Mouse (Mus musculus): ENCODE data around the gene Wfdc1.

Wfdc1 gene

GRCm38 (mm10) chr8:119638261-119638660 lies 27.9 kb upstream of the Wfdc1 start:
- no peak for DNase-seq (ENCODE audit: low read depth, low spot score)

GRCm38 (mm10) chr8:119639798-119640197 lies 26.4 kb upstream of the Wfdc1 start:
- DNase-seq (ENCODE audit: low read depth, low spot score), result no peak

- no peak for DNase-seq (ENCODE audit: low read depth, low spot score)
Measured at GRCm38 (mm10) chr8:119641058-119641457, 25.1 kb upstream of the Wfdc1 start.

GRCm38 (mm10) chr8:119642960-119643359 lies 23.2 kb upstream of the Wfdc1 start:
- no peak for DNase-seq (ENCODE audit: low read depth, low spot score)

- no peak for DNase-seq (ENCODE audit: low read depth, low spot score)
Measured at GRCm38 (mm10) chr8:119644429-119644960, 21.7 kb upstream of the Wfdc1 start.

GRCm38 (mm10) chr8:119644981-119645597 lies 21.1 kb upstream of the Wfdc1 start:
- DNase-seq (ENCODE audit: low read depth, low spot score), result no peak

- no peak for DNase-seq (ENCODE audit: low read depth, low spot score)
Measured at GRCm38 (mm10) chr8:119646197-119646596, 20.0 kb upstream of the Wfdc1 start.

GRCm38 (mm10) chr8:119646846-119647245 lies 19.3 kb upstream of the Wfdc1 start:
- no peak for DNase-seq (ENCODE audit: low read depth, low spot score)

GRCm38 (mm10) chr8:119651324-119651723 lies 14.8 kb upstream of the Wfdc1 start:
- no peak for DNase-seq (ENCODE audit: low read depth, low spot score)

- DNase-seq (ENCODE audit: low read depth, low spot score), result no peak
Measured at GRCm38 (mm10) chr8:119656709-119657464, 9.3 kb upstream of the Wfdc1 start.

- no peak for DNase-seq (ENCODE audit: low read depth, low spot score)
Measured at GRCm38 (mm10) chr8:119661081-119661480, 5.1 kb upstream of the Wfdc1 start.

- no peak for DNase-seq (ENCODE audit: low read depth, low spot score)
Measured at GRCm38 (mm10) chr8:119661892-119662291, 4.3 kb upstream of the Wfdc1 start.

- no peak for DNase-seq (ENCODE audit: low read depth, low spot score)
Measured at GRCm38 (mm10) chr8:119663440-119663839, 2.7 kb upstream of the Wfdc1 start.

- DNase-seq (ENCODE audit: low read depth, low spot score), result no peak
Measured at GRCm38 (mm10) chr8:119665270-119665669, 895 bp upstream of the Wfdc1 start.

GRCm38 (mm10) chr8:119668447-119668846 lies 2.3 kb downstream of the Wfdc1 start:
- DNase-seq (ENCODE audit: low read depth, low spot score), result no peak

- no peak for DNase-seq (ENCODE audit: low read depth, low spot score)
Measured at GRCm38 (mm10) chr8:119669284-119669683, 3.1 kb downstream of the Wfdc1 start.

GRCm38 (mm10) chr8:119670419-119671091 lies 4.4 kb downstream of the Wfdc1 start:
- no peak for DNase-seq (ENCODE audit: low read depth, low spot score)

GRCm38 (mm10) chr8:119673976-119674555 lies 7.9 kb downstream of the Wfdc1 start:
- no peak for DNase-seq (ENCODE audit: low read depth, low spot score)

GRCm38 (mm10) chr8:119675457-119675856 lies 9.3 kb downstream of the Wfdc1 start:
- DNase-seq (ENCODE audit: low read depth, low spot score), result no peak

GRCm38 (mm10) chr8:119676389-119676788 lies 10.2 kb downstream of the Wfdc1 start:
- DNase-seq (ENCODE audit: low read depth, low spot score), result peak; percentile 65

GRCm38 (mm10) chr8:119678138-119678843 lies 12.1 kb downstream of the Wfdc1 start:
- DNase-seq (ENCODE audit: low read depth, low spot score), result no peak

Measured in brain, embryonic 18.5 days (tissue).